ENCODE assay signal across 8 mouse cellular contexts in genomic region chr9:82976219-82976618, GRCm38 (mm10). TPM values are rescaled to one million over a fixed set of nuclear protein-coding genes. Genes with fewer than 3 reads are reported as not detected.
DNase-seq lines count a peak whose midpoint lies in the region; ATAC-seq and TF ChIP-seq lines count a peak whose summit lies in the region.

No protein-coding gene starts in this region.

- H3K36me3 ChIP-seq in embryonic facial prominence, embryonic 13.5 days: no peaks in the 10 kb centered on the region
- H3K36me3 ChIP-seq in intestine, embryonic 14.5 days (ENCODE audit: control insufficient read depth, insufficient read depth, low read length): no peaks in the 10 kb centered on the region
- H3K36me3 ChIP-seq in neural tube, embryonic 13.5 days: no peaks in the 10 kb centered on the region

- TF ChIP-seq CTCF in lung, adult 2 months (IDR thresholded peaks at IDR 0.05; ENCODE audit: insufficient read depth, low read length): no peak

- H3K4me2 ChIP-seq in embryonic facial prominence, embryonic 13.5 days: peak overlapping the region; percentile 70
- H3K4me2 ChIP-seq in intestine, embryonic 14.5 days (ENCODE audit: low read length): peak overlapping the region; percentile 77
- peak overlapping the region; percentile 67 for H3K4me2 ChIP-seq in neural tube, embryonic 13.5 days

- no peak for DNase-seq in lung, adult 2 months
- no peak for DNase-seq in lung, postnatal 4 days
- no peak for DNase-seq in intestine, embryonic 14.5 days (ENCODE audit: low spot score)
- no peak for DNase-seq in urinary bladder, adult 2 months (ENCODE audit: low spot score)
- DNase-seq in cerebellum, postnatal 25 days: no peak

- WGBS in lung, adult 2 months: 2% methylated on average over 9 of the region's 9 CpGs
- under 1% methylated on average over 9 of the region's 9 CpGs for WGBS in embryonic facial prominence, embryonic 13.5 days
- 1% methylated on average over 9 of the region's 9 CpGs for WGBS in intestine, embryonic 14.5 days
- WGBS in neural tube, embryonic 13.5 days: under 1% methylated on average over 9 of the region's 9 CpGs

- no peak for TF ChIP-seq POLR2A in lung, adult 2 months (IDR thresholded peaks at IDR 0.05; ENCODE audit: borderline replicate concordance, extremely low read depth, low read depth, low read length)

- no peaks in the 10 kb centered on the region for H3K27me3 ChIP-seq in embryonic facial prominence, embryonic 13.5 days
- H3K27me3 ChIP-seq in intestine, embryonic 14.5 days (replicated peaks; ENCODE audit: control insufficient read depth, insufficient read depth, low read length): no peaks in the 10 kb centered on the region
- no peaks in the 10 kb centered on the region for H3K27me3 ChIP-seq in neural tube, embryonic 13.5 days

- no peak for ATAC-seq in embryonic facial prominence, embryonic 13.5 days (ENCODE audit: insufficient number of reproducible peaks, insufficient read depth, low FRiP score, low TSS enrichment, low read depth)
- no peak for ATAC-seq in intestine, embryonic 14.5 days (replicated peaks; ENCODE audit: low FRiP score, low TSS enrichment, low read depth)
- no peak for ATAC-seq in neural tube, embryonic 13.5 days (ENCODE audit: low read depth)
- no peak for ATAC-seq in megakaryocyte progenitor cell, adult 5-6 weeks (replicated peaks; ENCODE audit: poor library complexity)

- H3K27ac ChIP-seq in embryonic facial prominence, embryonic 13.5 days: peak overlapping the region; percentile 100
- peak overlapping the region; percentile 96 for H3K27ac ChIP-seq in intestine, embryonic 14.5 days (ENCODE audit: low read depth)
- H3K27ac ChIP-seq in neural tube, embryonic 13.5 days (replicated peaks): peak overlapping the region; percentile 100

- no peaks in the 10 kb centered on the region for H3K9me3 ChIP-seq in embryonic facial prominence, embryonic 13.5 days
- H3K9me3 ChIP-seq in intestine, embryonic 14.5 days (ENCODE audit: control insufficient read depth, low read length): no peaks in the 10 kb centered on the region
- H3K9me3 ChIP-seq in neural tube, embryonic 13.5 days: no peaks in the 10 kb centered on the region

- peaks cover 10% of the 10 kb centered on the region for H3K4me1 ChIP-seq in lung, adult 2 months (ENCODE audit: control insufficient read depth, insufficient read depth, low read length)
- H3K4me1 ChIP-seq in embryonic facial prominence, embryonic 13.5 days: peaks cover 10% of the 10 kb centered on the region
- peaks cover 9% of the 10 kb centered on the region for H3K4me1 ChIP-seq in intestine, embryonic 14.5 days (replicated peaks; ENCODE audit: control insufficient read depth, insufficient read depth, low read length)
- H3K4me1 ChIP-seq in neural tube, embryonic 13.5 days (replicated peaks): peaks cover 19% of the 10 kb centered on the region

- peak overlapping the region; percentile 90 for H3K4me3 ChIP-seq in lung, adult 2 months (replicated peaks; ENCODE audit: extremely low read depth, low read depth, low read length)
- peak overlapping the region; percentile 92 for H3K4me3 ChIP-seq in embryonic facial prominence, embryonic 13.5 days
- H3K4me3 ChIP-seq in intestine, embryonic 14.5 days (ENCODE audit: low read depth, low read length): peak overlapping the region; percentile 90
- peak overlapping the region; percentile 94 for H3K4me3 ChIP-seq in neural tube, embryonic 13.5 days

- peak overlapping the region; percentile 96 for H3K9ac ChIP-seq in embryonic facial prominence, embryonic 13.5 days
- peak overlapping the region; percentile 97 for H3K9ac ChIP-seq in intestine, embryonic 14.5 days (ENCODE audit: low read length)
- peak overlapping the region; percentile 99 for H3K9ac ChIP-seq in neural tube, embryonic 13.5 days

RNA-seq across cellular contexts. Expression of gene Phip, which starts 0.9 kb away (rescaled TPM):
- polyA plus RNA-seq in lung, adult 2 months (2012; rRNA removed): 3.2 and 5.4 TPM in 2 replicates
- 116 and 118 TPM in 2 replicates for polyA plus RNA-seq in embryonic facial prominence, embryonic 13.5 days (2015; fragmentation: Nextera tagmentation; extraction: Ambion mirVana)
- polyA plus RNA-seq in intestine, embryonic 14.5 days (2014; fragmentation: Nextera tagmentation; extraction: Ambion mirVana): 71.1 and 83.6 TPM in 2 replicates
- 96.7 and 105 TPM in 2 replicates for polyA plus RNA-seq in neural tube, embryonic 13.5 days (2015; fragmentation: Nextera tagmentation; extraction: Ambion mirVana)
- polyA plus RNA-seq in urinary bladder, adult 2 months (2012; rRNA removed): 8.4 and 11.6 TPM in 2 replicates
- total RNA-seq in megakaryocyte progenitor cell, adult 5-6 weeks (2015): 100 and 117 TPM in 2 replicates
- 88.0 and 140 TPM in 2 replicates for total RNA-seq in megakaryocyte progenitor cell, adult 5-6 weeks (2017)
